Mouse (Mus musculus) urinary bladder, adult 2 months (tissue): Measurements from ENCODE around the gene Pin1. TPM values are rescaled to one million over a fixed set of nuclear protein-coding genes. Genes with fewer than 3 reads are reported as not detected.
"Not testable (repeated sequence)": the region's sequence is repeated elsewhere in the genome, so short reads cannot be mapped to it uniquely, and the experiment has no call there.

ENCODE experiments used
- DNase-seq: peaks from one replicate; pipeline ENCODE4 v3.0.0; 2022; ENCODE audit warnings: low spot score
- polyA plus RNA-seq: library from polyadenylated mRNA; depleted of rRNA; stranded (reverse); fragments of >200 nt; gene quantifications from 2 replicates; pipeline ENCODE4 v1.2.3, GENCODE M21; 2012

Gene Pin1
- polyA plus RNA-seq, 1 experiment, result 18.9 TPM

GRCm38 (mm10) chr9:20662325-20662724, 10.4 kb downstream of the Pin1 start:
- DNase-seq, result no peak

DNA sequence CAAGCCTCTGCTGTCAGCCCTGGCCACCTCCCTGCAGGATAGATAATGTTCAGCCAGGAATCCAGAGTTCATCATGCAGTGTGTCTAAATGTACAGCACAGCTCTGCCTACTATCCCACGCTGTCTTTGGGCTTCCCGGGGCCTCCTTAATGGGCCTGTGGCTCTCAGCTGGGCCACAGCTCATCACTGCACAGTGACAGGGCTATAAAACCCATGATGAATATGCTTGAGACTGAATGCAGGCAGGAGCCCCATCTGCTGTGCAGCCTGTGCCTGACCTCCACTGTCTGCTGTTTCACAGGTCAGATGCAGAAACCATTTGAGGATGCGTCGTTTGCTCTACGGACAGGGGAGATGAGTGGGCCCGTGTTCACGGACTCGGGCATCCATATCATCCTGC, 11.0 kb downstream of the Pin1 start:
- no peak for DNase-seq

- DNase-seq, result no peak
Observed at GRCm38 (mm10) chr9:20663956-20664355, 12.1 kb downstream of the Pin1 start.

DNA sequence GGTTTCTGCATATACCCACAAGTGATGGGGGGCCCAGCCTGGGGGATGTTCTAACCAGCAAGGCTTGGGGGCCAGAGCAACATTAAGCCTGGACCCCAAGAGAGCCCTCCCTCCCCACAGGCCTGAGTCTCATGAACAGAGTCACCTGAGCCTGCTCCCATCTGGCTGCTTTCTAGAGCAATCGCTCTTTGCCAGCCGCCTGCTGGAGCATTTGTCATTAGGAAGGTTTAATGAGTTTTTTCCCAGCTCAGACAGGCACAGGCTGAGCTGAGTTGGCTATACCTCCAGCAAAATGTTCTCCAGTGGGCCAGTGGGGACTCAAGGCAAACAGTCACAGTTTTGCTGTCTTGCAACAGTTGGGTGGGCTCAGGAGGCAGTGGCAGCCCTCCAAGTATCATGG, 12.5 kb downstream of the Pin1 start:
- DNase-seq, result no peak

DNA sequence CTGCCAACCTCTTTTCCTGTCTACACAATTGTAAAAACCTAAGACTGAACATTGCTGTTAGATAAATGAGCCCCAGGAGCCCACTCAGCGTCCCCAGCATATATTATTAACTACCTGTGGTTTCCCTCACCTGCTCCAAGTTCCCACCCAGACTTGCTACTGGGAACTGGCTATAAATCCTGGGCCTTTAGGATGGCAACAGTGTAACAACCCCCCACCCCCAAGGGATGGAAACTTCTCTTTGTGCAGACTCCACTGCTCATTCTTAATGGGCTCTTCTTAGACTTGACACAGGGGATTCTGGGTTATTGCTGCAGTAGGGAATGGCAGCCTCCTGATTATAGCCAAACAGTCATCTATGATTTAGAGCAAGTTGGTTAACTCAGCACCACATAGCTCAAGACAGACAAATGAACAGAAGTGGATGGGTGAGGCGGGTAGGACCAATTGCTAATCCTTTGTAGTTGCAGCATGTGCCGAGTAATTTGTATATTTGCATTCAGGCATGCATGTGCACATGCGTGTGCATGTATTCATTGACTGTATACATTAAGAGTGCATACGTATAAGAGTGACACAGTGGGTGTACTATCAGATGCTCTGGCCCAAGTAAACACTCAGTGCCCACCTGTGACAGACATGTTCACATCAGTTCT, 13.2 kb downstream of the Pin1 start:
- no peak for DNase-seq

GRCm38 (mm10) chr9:20665925-20666324, 14.0 kb downstream of the Pin1 start:
- no peak for DNase-seq

DNA sequence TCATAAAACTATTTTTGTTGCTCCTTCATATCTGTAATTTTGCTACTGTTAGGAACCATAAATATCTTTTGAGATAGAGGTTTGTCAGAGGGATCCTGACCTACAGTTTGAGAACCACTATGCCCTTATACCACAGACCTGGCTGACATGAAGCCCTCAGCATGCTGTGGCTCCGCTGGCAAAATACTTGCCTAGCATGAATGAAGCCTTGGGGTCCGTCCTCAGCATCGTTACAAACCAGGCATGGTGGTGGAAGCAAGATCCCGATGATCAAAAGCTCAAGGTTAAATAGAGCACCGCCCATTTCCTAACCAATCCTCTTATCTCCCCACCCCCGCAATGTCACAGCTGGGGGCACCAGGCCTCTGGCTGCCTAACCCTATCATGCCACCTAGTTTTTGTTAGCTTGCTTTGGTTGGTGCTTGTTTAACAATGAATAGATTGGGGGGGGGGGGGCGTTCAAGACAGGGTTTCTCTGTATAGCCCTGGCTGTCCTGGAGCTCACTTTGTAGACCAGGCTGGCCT, 14.7 kb downstream of the Pin1 start:
- DNase-seq, result no peak

GRCm38 (mm10) chr9:20668065-20668464, 16.2 kb downstream of the Pin1 start:
- no peak for DNase-seq

DNA sequence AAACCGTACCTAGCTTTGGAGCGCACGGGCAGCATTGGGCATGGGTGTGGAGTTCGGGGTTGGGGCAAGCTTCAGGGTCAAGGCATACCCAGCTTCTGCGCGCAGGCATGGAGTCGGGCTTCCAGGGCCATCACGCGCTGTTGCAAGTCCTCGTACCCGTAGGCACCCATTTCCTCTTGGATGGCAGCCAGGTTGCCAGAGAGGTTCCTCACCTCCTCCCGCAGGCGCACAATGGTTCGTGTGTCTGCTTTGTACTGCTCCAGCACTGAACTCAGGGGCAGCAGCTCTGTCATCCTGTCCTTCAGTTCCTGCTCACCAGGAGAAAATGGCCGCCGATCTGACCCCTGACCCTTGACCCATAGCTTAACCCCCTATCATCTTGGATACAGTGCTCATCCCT, 20.2 kb downstream of the Pin1 start:
- no peak for DNase-seq

GRCm38 (mm10) chr9:20677892-20678291, 26.0 kb downstream of the Pin1 start:
- DNase-seq, result no peak

DNA sequence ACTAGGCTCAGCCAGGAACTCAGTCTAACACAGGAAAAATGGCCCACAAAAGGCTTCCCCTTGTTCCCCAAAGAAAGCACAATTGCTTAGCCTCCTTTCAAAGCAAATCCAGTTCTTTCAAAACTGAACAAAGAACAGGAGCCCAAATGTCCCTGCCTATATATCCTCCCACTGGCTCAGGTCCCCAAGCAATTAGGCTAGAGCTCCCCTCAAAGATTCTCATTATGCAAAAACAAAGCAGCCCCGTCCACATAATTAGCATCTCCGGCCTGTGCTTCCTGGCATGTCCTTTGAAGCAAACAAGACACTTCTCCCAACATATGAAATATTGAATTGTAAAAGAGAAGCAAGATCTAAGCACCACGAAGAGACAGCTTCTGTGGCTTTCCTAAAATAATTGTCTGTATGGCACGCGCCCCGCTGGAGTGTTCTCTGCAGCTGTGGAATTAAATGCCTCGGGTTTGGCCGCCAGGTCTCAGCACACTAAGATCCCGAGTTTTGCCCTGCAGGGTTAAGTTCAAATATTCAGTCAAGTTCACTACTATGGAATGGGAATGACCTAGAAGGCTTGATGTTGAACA, 28.6 kb downstream of the Pin1 start:
- no peak for DNase-seq

DNA sequence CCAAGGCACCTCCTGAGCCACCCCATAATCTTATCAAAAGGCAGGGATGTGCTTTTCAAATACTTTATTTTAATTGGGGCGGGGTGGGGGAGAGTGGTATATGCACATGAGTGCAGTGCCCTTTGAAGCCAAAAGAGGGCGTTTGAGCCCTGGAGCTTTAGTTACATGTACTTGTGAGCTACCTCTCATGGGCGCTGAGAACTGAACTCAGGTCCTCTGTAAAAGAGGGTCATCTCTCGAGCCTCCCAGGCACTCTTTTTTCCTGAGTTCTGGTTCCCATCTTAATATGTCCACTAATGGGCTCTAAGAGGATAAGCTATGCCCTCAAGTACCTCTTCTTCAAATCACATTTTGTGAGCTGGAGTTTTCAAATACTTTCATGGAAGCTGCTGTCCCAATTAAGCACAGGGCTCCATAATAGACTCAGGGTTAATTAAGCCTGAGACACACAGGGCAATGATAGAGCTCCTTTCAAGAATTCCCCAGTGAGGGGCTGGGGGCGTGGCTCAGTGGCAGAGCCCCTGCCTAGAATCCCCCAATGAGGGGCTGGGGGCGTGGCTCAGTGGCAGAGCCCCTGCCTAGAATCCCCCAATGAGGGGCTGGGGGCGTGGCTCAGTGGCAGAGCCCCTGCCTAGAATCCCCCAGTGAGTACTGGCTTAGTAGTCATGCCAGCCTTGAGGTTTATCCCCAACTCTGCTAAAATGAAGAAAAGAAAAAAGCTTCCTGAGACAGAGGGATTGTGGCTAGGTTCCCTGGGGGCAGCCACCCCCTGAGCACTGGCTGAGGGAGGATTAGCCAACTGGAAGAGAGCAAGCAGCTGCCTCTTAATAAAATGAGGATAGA, 29.9 kb downstream of the Pin1 start:
- no peak for DNase-seq

DNA sequence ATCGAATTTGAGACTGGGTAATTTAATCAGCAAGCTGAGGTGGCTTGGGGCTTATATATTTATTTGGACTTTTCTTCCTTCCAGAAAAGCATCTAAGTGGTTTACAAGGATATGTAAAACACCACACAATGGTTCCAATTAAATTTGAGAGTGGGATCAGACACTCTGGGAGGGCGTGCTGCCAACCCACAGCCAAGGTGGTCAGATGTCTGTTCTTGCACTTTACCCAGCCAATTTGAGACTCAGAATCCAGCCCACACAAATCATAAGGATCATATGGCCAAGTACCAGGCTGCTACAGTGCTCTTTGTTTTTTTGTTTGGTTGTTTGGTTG, 30.5 kb downstream of the Pin1 start:
- DNase-seq, result no peak

GRCm38 (mm10) chr9:20685081-20685861, 33.4 kb downstream of the Pin1 start:
- no peak for DNase-seq

GRCm38 (mm10) chr9:20689403-20689802, 37.5 kb downstream of the Pin1 start:
- DNase-seq, result no peak

DNA sequence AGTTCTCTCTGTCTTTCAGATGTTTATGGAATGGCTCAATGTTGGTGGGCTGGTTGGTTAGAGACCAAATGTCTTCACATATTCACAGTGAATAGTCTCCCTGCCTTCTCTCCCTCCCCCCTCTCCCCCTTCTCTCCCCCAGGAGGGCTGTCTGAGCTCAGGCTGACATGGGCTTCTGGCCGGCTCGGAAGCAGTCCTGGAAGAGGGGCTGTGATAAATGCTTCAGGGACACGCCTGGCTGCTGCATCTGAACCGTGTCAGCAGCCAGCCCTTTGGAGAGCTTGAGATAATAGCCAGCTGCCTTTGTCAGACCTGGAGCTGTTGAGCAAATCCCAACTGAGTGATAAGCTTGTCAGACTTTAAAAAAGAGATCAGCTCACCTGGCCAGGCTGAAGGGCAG, 38.0 kb downstream of the Pin1 start:
- DNase-seq, result no peak

GRCm38 (mm10) chr9:20690449-20690848, 38.6 kb downstream of the Pin1 start:
- not testable (repeated sequence) for DNase-seq

- no peak for DNase-seq
Observed at GRCm38 (mm10) chr9:20692863-20693262, 41.0 kb downstream of the Pin1 start.

DNA sequence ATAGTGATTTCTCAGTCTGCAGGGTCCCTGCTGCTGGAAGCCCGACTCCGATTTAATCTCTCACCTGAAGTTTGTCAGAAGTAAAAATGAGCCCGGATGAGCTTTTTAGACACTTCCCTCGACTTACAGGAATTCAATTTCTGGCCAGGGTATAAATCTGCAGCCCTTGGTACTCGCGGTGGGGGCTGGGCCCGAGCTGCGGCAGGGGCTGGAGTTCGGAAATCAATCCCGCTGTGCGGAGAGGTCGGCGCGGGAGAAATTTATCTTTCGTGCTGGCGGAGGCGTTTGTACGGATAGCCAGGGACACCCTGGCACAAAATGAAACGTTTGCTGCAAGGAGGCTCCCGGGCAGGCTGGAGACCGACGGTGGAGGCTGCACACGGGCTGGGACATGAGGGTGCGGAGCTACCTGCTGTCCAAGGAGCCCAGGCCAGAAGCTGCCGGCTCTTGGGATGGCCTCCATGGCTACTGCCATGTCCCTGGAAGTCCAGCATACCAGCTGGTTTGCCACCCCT, 42.9 kb downstream of the Pin1 start:
- DNase-seq, result no peak

DNA sequence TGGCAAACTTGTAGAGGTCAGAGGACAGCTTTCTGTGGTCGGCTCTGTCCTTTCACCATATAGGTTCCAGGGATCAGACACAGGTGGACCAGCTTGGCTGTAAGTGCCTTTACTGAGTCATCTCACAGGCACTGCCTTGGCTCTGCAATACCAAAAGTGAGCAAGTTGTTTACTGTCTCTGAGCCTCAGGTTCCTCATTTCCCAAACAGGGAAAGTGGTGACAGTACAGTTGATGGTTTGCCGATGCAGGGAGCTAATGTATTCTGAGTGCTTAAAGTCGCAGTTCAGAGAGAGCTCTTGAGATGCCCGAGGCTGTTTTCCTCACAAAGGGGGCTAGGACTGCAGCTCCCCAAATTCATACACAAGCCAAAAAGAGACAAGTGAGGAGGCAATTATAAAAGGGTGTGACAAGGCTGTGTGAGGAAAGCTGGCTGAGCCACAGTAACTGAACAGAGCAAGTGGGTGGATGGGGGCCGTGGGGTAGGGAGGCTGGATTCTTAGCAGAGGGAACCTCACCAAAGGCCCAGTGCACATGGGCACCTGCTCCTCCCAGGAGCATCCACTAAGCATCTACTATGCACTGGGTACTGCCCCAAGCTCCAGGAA, 44.3 kb downstream of the Pin1 start:
- no peak for DNase-seq

GRCm38 (mm10) chr9:20697466-20697865, 45.6 kb downstream of the Pin1 start:
- no peak for DNase-seq
